Mouse (Mus musculus) heart, postnatal 0 days (tissue): ENCODE measurements at regions not wholly inside any gene's neighbourhood (a gene's known extent, or its start where the extent isn't known, plus 50 kb on each side); places are given as distances from the start of the nearest gene placed in this dataset.

Source experiments
- CTCF ChIP-seq: IDR thresholded peaks from 2 replicates; pipeline ENCODE4 v1.5.1; 2016; ENCODE audit warnings: antibody characterized with exemption, control low read depth, low read depth
- EP300 ChIP-seq: IDR thresholded peaks from 2 replicates; pipeline ENCODE4 v1.6.1; 2016; ENCODE audit warnings: antibody characterized with exemption, low read depth

DNA sequence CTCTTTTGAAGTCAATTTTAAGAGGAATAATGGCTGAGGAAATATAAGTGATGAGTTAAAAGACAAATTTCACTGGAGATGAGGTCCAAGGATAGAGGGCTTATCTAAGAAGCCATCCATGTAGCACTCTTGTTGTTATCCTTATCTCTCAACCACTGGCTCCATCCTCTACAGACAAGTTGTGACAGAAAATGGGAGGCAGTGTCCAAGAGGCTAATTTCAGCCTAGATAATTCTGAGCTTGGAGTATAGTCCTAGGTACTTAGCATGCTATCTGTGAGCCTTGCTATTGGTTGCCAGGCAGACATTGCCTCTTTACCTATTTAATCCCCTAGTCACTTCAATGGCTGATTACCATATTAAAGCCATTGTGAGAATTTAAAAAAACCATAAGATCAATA, 65.2 kb upstream of the AU015836 start:
- TF ChIP-seq EP300 (no peak), CTCF (no peak)
